Comparison of ENCODE assay signal across 28 mouse cellular contexts in genomic region chr4:44126805-44127204, GRCm38 (mm10). TPM values are rescaled to one million over a fixed set of nuclear protein-coding genes. Genes with fewer than 3 reads are reported as not detected.
DNase-seq lines count a peak whose midpoint lies in the region; ATAC-seq lines count a peak whose summit lies in the region.
"Had no signal": no experiment of that assay in that cellular context is flagged by ENCODE, and none has a peak within 500 bp of the region (broad histone marks: within the 10 kb centered on the region; RNA-seq: fewer than 3 reads in every experiment).

No protein-coding gene starts in this region.

- no peak overlapping the region for H3K4me2 ChIP-seq in liver, embryonic 12.5 days
- H3K4me2 ChIP-seq: heart, embryonic 13.5 days; kidney, embryonic 15.5 days; liver, embryonic 13.5 days; midbrain, embryonic 15.5 days; neural tube, embryonic 13.5 days had no signal

- no peaks in the 10 kb centered on the region for H3K4me1 ChIP-seq in liver, embryonic 12.5 days
- H3K4me1 ChIP-seq: heart, embryonic 13.5 days; kidney, embryonic 15.5 days; liver, embryonic 13.5 days; midbrain, embryonic 10.5 days; midbrain, embryonic 15.5 days; neural tube, embryonic 13.5 days had no signal

- H3K9me3 ChIP-seq in liver, embryonic 12.5 days (replicated peaks) = no peaks in the 10 kb centered on the region
- H3K9me3 ChIP-seq: heart, embryonic 13.5 days; kidney, embryonic 15.5 days; liver, embryonic 13.5 days; midbrain, embryonic 10.5 days; midbrain, embryonic 15.5 days; neural tube, embryonic 13.5 days had no signal

- H3K27me3 ChIP-seq in liver, embryonic 12.5 days (replicated peaks) = no peaks in the 10 kb centered on the region
- H3K27me3 ChIP-seq: heart, embryonic 13.5 days; kidney, embryonic 15.5 days; liver, embryonic 13.5 days; midbrain, embryonic 15.5 days; neural tube, embryonic 13.5 days had no signal

- H3K9ac ChIP-seq in liver, embryonic 12.5 days = no peak overlapping the region
- H3K9ac ChIP-seq: heart, embryonic 13.5 days; kidney, embryonic 15.5 days; liver, embryonic 13.5 days; midbrain, embryonic 15.5 days; neural tube, embryonic 13.5 days had no signal

- H3K27ac ChIP-seq in liver, embryonic 12.5 days = no peak overlapping the region
- H3K27ac ChIP-seq: heart, adult 2 months; heart, embryonic 13.5 days; kidney, embryonic 15.5 days; liver, embryonic 13.5 days; macrophage; midbrain, embryonic 10.5 days; midbrain, embryonic 15.5 days; neural tube, embryonic 13.5 days had no signal

- DNase-seq in B cell, adult 2 months = peak; percentile 21 to 24
- DNase-seq in naive thymus-derived CD4-positive, alpha-beta T cell, adult 2 months (ENCODE audit: low read depth) = peak; percentile 48
- DNase-seq in thymus, postnatal 10 days (ENCODE audit: low spot score in 2 of 2) = peak; percentile 44
- DNase-seq in layer of hippocampus, postnatal 36 days = no peak
- DNase-seq in frontal cortex, postnatal 25 days (ENCODE audit: low spot score in 2 of 2) = no peak
- no peak for DNase-seq in kidney, postnatal 36 days
- DNase-seq: adrenal gland, postnatal 10 days; cerebellum, adult 11-12 months; cerebellum, postnatal 14 days; gastrocnemius, postnatal 25 days; heart, adult 2 months; heart, postnatal 14 days; kidney, adult 18-20 months; kidney, postnatal 4 days; left cerebral cortex, postnatal 4 days; liver, embryonic 13.5 days; lung, adult 18-20 months had no signal

- H3K4me3 ChIP-seq in liver, embryonic 12.5 days = no peak overlapping the region
- H3K4me3 ChIP-seq: heart, adult 2 months; heart, embryonic 13.5 days; kidney, embryonic 15.5 days; liver, embryonic 13.5 days; midbrain, embryonic 10.5 days; midbrain, embryonic 15.5 days; neural tube, embryonic 13.5 days had no signal

- 0 out of 2 replicates have a peak, but pooled peaks have one; percentile 50 for ATAC-seq in common myeloid progenitor, adult 5-6 weeks (replicated peaks; ENCODE audit: low read depth, poor library complexity, severe bottlenecking)
- no peak for ATAC-seq in liver, embryonic 12.5 days
- ATAC-seq: forebrain, embryonic 14.5 days; hindbrain, embryonic 16.5 days; lung, postnatal 0 days; midbrain, embryonic 15.5 days had no signal

- WGBS in liver, embryonic 12.5 days (ENCODE audit: insufficient replicate concordance) = 80% methylated on average over 12 of the region's 12 CpGs

- peaks cover 69% of the 10 kb centered on the region for H3K36me3 ChIP-seq in liver, embryonic 12.5 days

RNA-seq across cellular contexts. Expression of gene Gne, which starts 42.8 kb away (rescaled TPM):
- total RNA-seq in common myeloid progenitor, adult 5-6 weeks (2017) = 32.0 and 32.6 TPM in 2 replicates
- 31.6 and 34.6 TPM in 2 replicates for polyA plus RNA-seq in liver, embryonic 12.5 days (2016; fragmentation: Nextera tagmentation; extraction: Ambion mirVana)
- total RNA-seq in layer of hippocampus, postnatal 36 days (2021) = 10 to 100 TPM; 43.7 to 50.9 TPM

Comparison
In these comparisons a context has a peak if more than half of its experiments do, and no peak if none do; other contexts are left out.
1. DNase-seq: peak in B cell, adult 2 months (2 of 2), naive thymus-derived CD4-positive, alpha-beta T cell, adult 2 months (single experiment) and thymus, postnatal 10 days (2 of 2); none in layer of hippocampus, postnatal 36 days (0 of 2), frontal cortex, postnatal 25 days (0 of 2) and kidney, postnatal 36 days (0 of 2).